Mouse (Mus musculus): ENCODE data around the gene Sulf2. TPM values are rescaled to one million over a fixed set of nuclear protein-coding genes. Genes with fewer than 3 reads are reported as not detected.
A peak's percentile ranks its signal among the peaks of the same experiment; 100 is the strongest.

The Sulf2 gene
- polyA plus RNA-seq, 1 experiment from 2014 or later, result 184 TPM

DNA sequence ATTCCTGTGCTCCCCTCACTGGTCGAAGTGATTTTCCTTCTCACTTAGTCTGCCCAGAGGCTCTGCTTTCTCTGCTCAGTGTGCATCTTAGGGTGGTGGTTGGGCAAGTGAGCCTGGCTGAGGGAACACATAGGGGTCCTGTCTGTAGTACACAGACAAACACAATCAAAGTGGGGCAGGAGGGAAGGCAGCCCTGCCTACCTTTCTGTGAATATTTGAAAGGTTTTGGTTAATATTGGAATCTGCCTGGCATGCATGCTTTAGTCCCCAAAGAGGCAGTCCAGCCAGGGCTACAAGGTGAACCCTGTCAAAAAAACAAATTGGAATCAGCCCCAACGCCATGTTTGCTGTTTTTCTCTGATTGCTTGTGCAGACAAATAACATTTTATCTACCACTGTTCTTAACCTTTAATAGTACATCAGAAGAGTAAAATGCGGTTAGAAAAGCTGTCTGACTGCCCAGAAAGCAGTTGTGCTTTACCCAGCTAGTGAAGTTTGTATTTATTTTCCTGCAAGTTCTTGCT is 120.4 kb downstream of the Sulf2 start:
- H3K27ac ChIP-seq, result no peak overlapping the region; the same call in 1 of the 2 replicates

DNA sequence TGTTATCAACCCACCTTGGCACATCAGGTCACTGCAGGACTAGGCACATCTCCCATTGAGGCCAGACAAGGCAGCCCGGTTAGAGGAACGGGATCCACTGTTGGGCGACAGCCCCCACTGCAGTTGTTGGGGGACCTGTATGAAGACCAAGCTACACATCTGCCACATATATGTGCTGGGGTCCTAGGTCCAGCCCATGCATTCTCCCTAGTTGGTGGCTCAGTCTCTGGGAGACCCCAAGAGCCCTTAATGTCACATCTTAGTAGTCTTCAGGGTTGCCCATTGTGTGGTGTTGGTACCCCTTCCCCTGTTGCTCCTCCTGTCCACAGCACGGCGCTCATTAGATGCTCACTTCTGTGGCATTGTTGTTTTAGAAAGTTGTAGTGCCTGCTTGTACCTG is 122.8 kb downstream of the Sulf2 start:
- WGBS, result 87% methylated on average over 5 of the region's 5 CpGs
- Histone ChIP-seq H3K9ac (no peak overlapping the region), H3K36me3 (0 out of 2 replicates have a peak, but pooled peaks cover 12% of the 10 kb centered on the region), H3K4me2 (no peak overlapping the region), H3K9me3 (no peaks in the 10 kb centered on the region), H3K27me3 (no peaks in the 10 kb centered on the region), H3K27ac (no peak overlapping the region), H3K4me1 (peaks cover 27% of the 10 kb centered on the region), H3K4me3 (no peak overlapping the region)
- no peak for ATAC-seq (ENCODE audit: insufficient number of reproducible peaks, low FRiP score, low TSS enrichment, low read depth)

More for the DNA sequence above, 120.4 kb downstream of the Sulf2 start:
- Histone ChIP-seq H3K4me1 (peaks cover 20% of the 10 kb centered on the region), H3K9ac (no peak overlapping the region), H3K36me3 (0 out of 2 replicates have a peak, but pooled peaks cover 12% of the 10 kb centered on the region), H3K9me3 (no peaks in the 10 kb centered on the region), H3K4me3 (no peak overlapping the region), H3K27me3 (no peaks in the 10 kb centered on the region), H3K4me2 (no peak overlapping the region)
- ATAC-seq (ENCODE audit: insufficient number of reproducible peaks, low FRiP score, low TSS enrichment, low read depth), result no peak
- 56% methylated on average over 3 of the region's 3 CpGs for WGBS

DNA sequence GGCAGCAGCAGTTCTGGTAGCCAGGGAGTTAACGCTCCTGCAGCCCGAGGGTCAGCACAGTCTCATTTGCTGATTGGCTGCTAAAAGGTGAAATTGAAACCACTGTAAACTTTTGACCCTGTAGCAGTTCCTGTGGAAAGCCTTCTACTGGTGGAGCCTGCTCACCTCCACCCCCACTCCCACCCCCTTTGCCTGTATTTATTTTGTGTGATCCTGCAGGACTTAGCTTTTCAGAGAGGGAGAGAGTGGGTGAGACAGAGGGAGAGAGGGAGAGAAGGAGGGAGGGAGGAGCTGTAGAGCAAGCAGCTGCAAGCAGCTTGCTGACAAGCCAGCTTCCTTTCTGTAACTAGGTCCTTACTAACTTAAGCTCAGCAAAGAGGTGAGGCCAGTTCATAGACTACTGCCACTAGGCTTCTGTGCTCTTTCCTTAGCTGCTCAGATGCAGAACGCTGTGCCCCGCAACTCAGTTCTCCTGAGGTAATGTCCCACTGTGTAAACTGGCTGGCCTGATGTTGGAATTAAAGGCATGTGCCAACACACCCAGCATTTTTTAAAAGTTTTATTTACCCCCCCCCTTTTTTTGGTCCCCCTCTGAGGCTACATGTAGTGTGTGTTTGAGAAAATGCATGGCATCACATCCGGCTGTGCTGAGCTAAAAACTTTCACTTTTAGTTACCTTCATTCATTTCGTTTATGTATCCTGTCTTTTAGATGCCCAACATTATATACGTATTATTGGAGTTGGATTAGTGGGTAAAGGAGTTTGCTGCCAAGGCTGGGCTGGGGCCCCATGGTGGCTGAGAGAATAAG is 124.1 kb downstream of the Sulf2 start:
- Histone ChIP-seq H3K4me1 (peaks cover 27% of the 10 kb centered on the region), H3K9ac (no peak overlapping the region), H3K4me2 (peak overlapping the region; percentile 45), H3K9me3 (no peaks in the 10 kb centered on the region), H3K4me3 (peak overlapping the region; percentile 23), H3K27me3 (no peaks in the 10 kb centered on the region), H3K27ac (peak overlapping the region; percentile 85), H3K36me3 (0 out of 2 replicates have a peak, but pooled peaks cover 6% of the 10 kb centered on the region)
- peak; percentile 91 for ATAC-seq (ENCODE audit: insufficient number of reproducible peaks, low FRiP score, low TSS enrichment, low read depth)
- WGBS, result 10% methylated on average over 7 of the region's 7 CpGs

DNA sequence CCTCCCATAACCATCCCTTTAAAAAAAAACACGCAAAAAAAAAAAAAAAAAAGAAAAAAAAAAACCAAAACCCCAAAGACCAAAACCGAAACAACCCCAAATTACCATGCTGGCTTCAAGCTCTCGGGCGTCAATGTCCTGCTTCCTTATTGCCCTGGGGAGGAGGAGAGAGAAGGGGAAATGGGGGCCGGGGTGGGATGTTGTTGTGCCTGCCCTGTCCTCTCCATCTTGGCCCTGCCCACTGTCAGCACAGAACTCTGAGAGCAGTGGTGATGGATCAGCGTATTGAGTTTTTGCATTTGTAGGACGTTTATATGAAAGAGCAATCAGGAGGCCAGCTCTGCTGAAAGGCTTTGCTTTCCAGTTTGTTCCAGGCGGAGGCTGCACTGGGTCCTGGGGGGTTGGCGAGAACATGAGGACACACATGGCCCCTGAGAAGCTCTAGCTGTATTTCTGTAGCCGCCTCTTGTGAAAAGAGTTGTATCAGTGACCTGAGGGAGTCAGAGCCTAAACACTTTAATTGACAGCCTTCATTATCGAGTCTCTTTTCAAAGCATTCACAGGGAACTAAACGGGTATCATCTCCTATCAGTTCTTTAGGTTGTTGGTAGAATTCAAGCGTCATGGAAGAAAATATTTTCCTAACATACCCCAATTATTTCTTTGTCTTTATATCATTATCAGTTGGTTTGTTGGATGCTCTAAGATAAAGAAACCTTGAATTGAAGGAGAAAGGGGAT is 125.0 kb downstream of the Sulf2 start:
- Histone ChIP-seq H3K27me3 (no peaks in the 10 kb centered on the region), H3K4me3 (peak overlapping the region; percentile 23), H3K4me2 (peak overlapping the region; percentile 45), H3K9me3 (no peaks in the 10 kb centered on the region), H3K36me3 (0 out of 2 replicates have a peak, but pooled peaks cover 5% of the 10 kb centered on the region), H3K9ac (no peak overlapping the region), H3K27ac (peak overlapping the region; percentile 85), H3K4me1 (peaks cover 27% of the 10 kb centered on the region)
- ATAC-seq (ENCODE audit: insufficient number of reproducible peaks, low FRiP score, low TSS enrichment, low read depth), result no peak
- WGBS, result 7% methylated on average over 13 of the region's 13 CpGs

DNA sequence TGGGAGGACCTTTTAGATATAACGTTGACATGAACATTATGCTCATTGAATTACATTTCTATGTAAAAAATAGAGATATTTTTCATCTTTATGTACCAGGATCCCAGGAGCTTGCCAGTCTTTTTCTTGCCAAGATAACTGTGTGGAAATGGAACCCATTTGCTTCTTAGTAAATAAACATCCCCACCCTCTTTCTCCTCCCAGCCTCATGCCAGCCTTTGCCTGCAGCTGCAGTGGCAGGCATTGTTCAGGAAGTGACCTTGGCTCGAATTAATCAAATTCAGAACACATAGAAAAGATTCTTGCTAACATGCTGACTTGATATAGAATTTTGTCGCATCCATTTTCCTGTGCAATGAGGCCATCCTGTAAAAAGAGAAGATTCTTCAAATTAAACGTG is 126.2 kb downstream of the Sulf2 start:
- peaks cover 27% of the 10 kb centered on the region for H3K4me1 ChIP-seq
- no peak overlapping the region for H3K9ac ChIP-seq
- no peak overlapping the region for H3K4me2 ChIP-seq
- H3K27ac ChIP-seq, result no peak overlapping the region
- ATAC-seq (ENCODE audit: insufficient number of reproducible peaks, low FRiP score, low TSS enrichment, low read depth), result no peak
- WGBS, result 46% methylated on average over 4 of the region's 4 CpGs
- H3K27me3 ChIP-seq, result no peaks in the 10 kb centered on the region
- no peaks in the 10 kb centered on the region for H3K9me3 ChIP-seq
- H3K4me3 ChIP-seq, result no peak overlapping the region
- H3K36me3 ChIP-seq, result no peaks in the 10 kb centered on the region

DNA sequence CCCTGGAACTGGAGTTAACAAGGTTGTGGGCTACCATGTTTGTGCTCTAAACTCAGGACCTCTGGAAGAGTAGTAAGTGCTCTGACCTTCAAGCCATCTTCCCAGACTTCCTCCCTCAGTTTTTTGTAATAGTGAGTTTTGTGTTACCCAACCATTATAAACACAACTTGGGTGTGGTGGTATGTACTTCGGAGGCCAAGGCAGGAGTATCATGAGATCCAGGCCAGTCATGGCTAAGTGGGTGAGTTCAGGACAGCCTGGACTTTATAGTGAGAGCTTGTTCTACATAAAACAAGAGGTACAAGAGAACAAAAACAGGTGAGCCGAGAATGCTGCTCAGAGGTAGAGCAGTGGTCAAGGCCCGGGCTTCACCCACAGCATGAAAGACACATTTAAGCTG is 127.6 kb downstream of the Sulf2 start:
- Histone ChIP-seq H3K36me3 (no peaks in the 10 kb centered on the region), H3K9me3 (no peaks in the 10 kb centered on the region), H3K27me3 (no peaks in the 10 kb centered on the region), H3K4me1 (peaks cover 27% of the 10 kb centered on the region), H3K4me3 (no peak overlapping the region), H3K27ac (no peak overlapping the region), H3K4me2 (no peak overlapping the region), H3K9ac (no peak overlapping the region)
- no peak for ATAC-seq (ENCODE audit: insufficient number of reproducible peaks, low FRiP score, low TSS enrichment, low read depth)
- WGBS, result 84% methylated on average over 3 of the region's 3 CpGs

DNA sequence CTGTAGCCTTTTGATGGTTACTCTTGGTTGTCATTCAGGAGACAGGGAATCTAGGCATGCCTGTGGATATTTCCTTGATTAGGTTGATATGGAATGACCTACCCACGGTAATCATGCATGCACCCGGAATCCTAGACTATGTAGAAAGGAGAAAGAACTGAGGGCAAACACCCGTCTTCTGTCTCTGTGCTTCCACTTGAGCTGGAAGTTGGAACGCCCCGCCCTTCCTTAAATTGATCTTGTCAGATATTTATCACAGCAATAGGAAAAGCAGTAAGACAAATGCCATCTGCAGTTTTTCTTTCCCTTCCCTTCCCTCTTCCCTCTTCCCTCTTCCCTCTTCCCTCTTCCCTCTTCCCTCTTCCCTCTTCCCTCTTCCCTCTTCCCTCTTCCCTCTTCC is 129.5 kb downstream of the Sulf2 start:
- no peak overlapping the region for H3K27ac ChIP-seq
- H3K27me3 ChIP-seq, result no peaks in the 10 kb centered on the region
- H3K4me3 ChIP-seq, result no peak overlapping the region
- H3K9ac ChIP-seq, result no peak overlapping the region
- ATAC-seq (ENCODE audit: insufficient number of reproducible peaks, low FRiP score, low TSS enrichment, low read depth), result no peak
- 83% methylated on average over 5 of the region's 5 CpGs for WGBS
- H3K36me3 ChIP-seq, result no peaks in the 10 kb centered on the region
- H3K4me1 ChIP-seq, result peaks cover 18% of the 10 kb centered on the region
- H3K9me3 ChIP-seq, result no peaks in the 10 kb centered on the region
- H3K4me2 ChIP-seq, result no peak overlapping the region

DNA sequence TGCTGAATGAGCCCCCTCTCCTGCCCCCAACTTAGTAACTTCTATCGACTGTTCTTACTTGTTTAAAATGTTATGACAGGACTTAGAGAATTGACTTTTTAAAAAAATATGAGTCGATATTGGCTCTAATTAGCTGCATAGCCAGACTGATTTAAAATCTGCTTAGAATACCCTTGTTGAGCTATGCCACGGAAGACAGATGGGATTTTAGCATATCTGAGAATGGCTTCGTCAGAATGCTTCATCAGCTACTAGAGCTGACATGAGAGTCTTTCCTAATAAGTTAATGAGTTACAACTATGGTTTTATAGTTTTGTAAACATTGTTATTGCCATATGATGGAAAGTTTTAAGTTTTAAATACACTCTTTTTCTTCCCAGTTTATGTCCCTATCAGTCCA is 130.8 kb downstream of the Sulf2 start:
- no peak for ATAC-seq (ENCODE audit: insufficient number of reproducible peaks, low FRiP score, low TSS enrichment, low read depth)
- Histone ChIP-seq H3K27ac (no peak overlapping the region), H3K4me1 (peaks cover 11% of the 10 kb centered on the region), H3K4me3 (no peak overlapping the region), H3K9ac (no peak overlapping the region), H3K36me3 (no peaks in the 10 kb centered on the region), H3K27me3 (no peaks in the 10 kb centered on the region), H3K4me2 (no peak overlapping the region), H3K9me3 (no peaks in the 10 kb centered on the region)
- WGBS, result 77% methylated on average over 4 of the region's 4 CpGs

DNA sequence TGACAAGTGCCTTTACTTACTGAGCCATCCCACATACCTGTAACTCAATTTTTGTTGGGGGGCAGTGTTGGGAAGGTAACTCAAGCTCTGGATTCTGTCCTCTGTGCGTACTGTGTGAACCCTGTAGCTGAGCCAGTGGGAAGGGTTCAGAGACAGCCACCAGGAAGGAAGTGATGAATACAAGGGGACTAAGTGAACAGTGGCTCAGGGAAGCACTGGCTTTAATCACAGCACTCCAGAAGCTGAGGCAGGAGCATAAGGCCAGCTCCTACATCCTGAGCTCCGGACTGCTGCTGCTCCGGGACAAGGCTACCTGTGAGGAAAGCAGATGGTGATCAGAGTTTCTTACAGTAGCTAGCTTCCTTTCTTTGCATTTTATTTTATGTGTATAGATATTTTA is 131.4 kb downstream of the Sulf2 start:
- no peak overlapping the region for H3K9ac ChIP-seq
- H3K36me3 ChIP-seq, result no peaks in the 10 kb centered on the region
- 77% methylated on average over 3 of the region's 3 CpGs for WGBS
- no peak overlapping the region for H3K27ac ChIP-seq
- H3K4me1 ChIP-seq, result peaks cover 8% of the 10 kb centered on the region
- no peaks in the 10 kb centered on the region for H3K27me3 ChIP-seq
- H3K4me2 ChIP-seq, result no peak overlapping the region
- no peak overlapping the region for H3K4me3 ChIP-seq
- no peak for ATAC-seq (ENCODE audit: insufficient number of reproducible peaks, low FRiP score, low TSS enrichment, low read depth)
- H3K9me3 ChIP-seq, result no peaks in the 10 kb centered on the region

Other genes starting within 250 kb of the Sulf2 start
- 15.4 and 16.2 TPM in 2 replicates for gene Ncoa3, start 163.0 kb downstream of the Sulf2 start, polyA plus RNA-seq (2015; fragmentation: Nextera tagmentation; extraction: Ambion mirVana)